Mouse (Mus musculus) neural tube, embryonic 13.5 days (tissue): ENCODE data around the gene Apoe. TPM values are rescaled to one million over a fixed set of nuclear protein-coding genes. Genes with fewer than 3 reads are reported as not detected.

Experiments used
- ATAC-seq: fragments of 200-750 bp; cut with Nextera tagmentation; 2 replicates; pipeline ENCODE4 v1.8.0; 2017; ENCODE audit warnings: low read depth, mild to moderate bottlenecking, moderate TSS enrichment, moderate library complexity
- H3K27ac ChIP-seq: fragments of 300-500 bp; sonication (generic); replicated peaks from 2 replicates; pipeline ENCODE4 v1.5.1; 2015; ENCODE audit warnings: moderate library complexity, mild to moderate bottlenecking, inconsistent platforms
- H3K27me3 ChIP-seq: fragments of 300-500 bp; sonication (generic); 2 replicates; pipeline ENCODE4 v1.6.1; 2015; ENCODE audit warnings: mild to moderate bottlenecking, inconsistent platforms
- H3K36me3 ChIP-seq: fragments of 300-500 bp; sonication (generic); 2 replicates; pipeline ENCODE4 v1.6.1; 2015; ENCODE audit warnings: mild to moderate bottlenecking, inconsistent platforms
- H3K4me1 ChIP-seq: fragments of 300-500 bp; sonication (generic); replicated peaks from 2 replicates; pipeline ENCODE4 v1.6.1; 2015; ENCODE audit warnings: inconsistent platforms
- H3K4me2 ChIP-seq: fragments of 300-500 bp; sonication (generic); 2 replicates; pipeline ENCODE4 v1.6.1; 2015; ENCODE audit warnings: inconsistent platforms, mild to moderate bottlenecking, moderate library complexity
- H3K4me3 ChIP-seq: fragments of 300-500 bp; sonication (generic); 2 replicates; pipeline ENCODE4 v1.5.1; 2015; ENCODE audit warnings: mild to moderate bottlenecking, inconsistent platforms
- H3K9ac ChIP-seq: fragments of 300-500 bp; sonication (generic); 2 replicates; pipeline ENCODE4 v1.6.1; 2015; ENCODE audit warnings: moderate library complexity, mild to moderate bottlenecking, inconsistent platforms
- H3K9me3 ChIP-seq: fragments of 300-500 bp; sonication (generic); 2 replicates; pipeline ENCODE4 v1.6.1; 2016; ENCODE audit warnings: inconsistent platforms
- WGBS: fragments of 180-500 bp; shearing (Covaris S2); methylation state at CpG from one replicate; pipeline ENCODE4 v1.1.7; 2015; 5-methylcytosine and 5-hydroxymethylcytosine counted together
- polyA plus RNA-seq: library from polyadenylated mRNA; unstranded; fragments of >200 nt; fragmentation: Nextera tagmentation; extraction: Ambion mirVana; gene quantifications from 2 replicates; pipeline ENCODE4 v1.2.1, GENCODE M21; 2015

The Apoe gene
- polyA plus RNA-seq, 1 experiment from 2014 or later = 440 TPM

DNA sequence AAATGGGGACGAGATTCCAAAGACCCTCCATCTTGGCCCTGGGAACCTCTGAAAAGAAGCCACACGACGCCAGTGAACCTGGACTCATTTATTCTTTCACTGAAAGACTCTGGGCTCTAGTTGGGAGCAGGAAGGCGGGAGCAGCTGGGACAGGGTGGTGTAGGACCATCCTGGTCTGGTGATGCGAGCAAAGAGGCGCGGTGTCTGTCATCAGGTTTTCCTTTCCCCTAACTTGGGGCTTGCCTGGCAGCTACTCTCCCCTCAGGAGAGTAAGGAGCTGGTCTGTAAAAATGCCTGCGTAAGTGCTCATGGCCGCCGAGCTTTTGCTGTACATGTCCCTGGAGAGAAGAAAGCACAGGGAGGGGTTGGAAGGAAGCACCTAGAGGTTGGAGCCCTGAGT is 27.5 kb downstream of the Apoe start:
- peaks cover 5% of the 10 kb centered on the region for H3K4me1 ChIP-seq
- no peak overlapping the region for H3K9ac ChIP-seq
- no peak overlapping the region for H3K4me2 ChIP-seq
- no peaks in the 10 kb centered on the region for H3K36me3 ChIP-seq
- H3K27me3 ChIP-seq = no peaks in the 10 kb centered on the region
- H3K4me3 ChIP-seq = no peak overlapping the region
- H3K27ac ChIP-seq = no peak overlapping the region
- 69% methylated on average over 10 of the region's 10 CpGs for WGBS
- no peak for ATAC-seq
- H3K9me3 ChIP-seq = no peaks in the 10 kb centered on the region

DNA sequence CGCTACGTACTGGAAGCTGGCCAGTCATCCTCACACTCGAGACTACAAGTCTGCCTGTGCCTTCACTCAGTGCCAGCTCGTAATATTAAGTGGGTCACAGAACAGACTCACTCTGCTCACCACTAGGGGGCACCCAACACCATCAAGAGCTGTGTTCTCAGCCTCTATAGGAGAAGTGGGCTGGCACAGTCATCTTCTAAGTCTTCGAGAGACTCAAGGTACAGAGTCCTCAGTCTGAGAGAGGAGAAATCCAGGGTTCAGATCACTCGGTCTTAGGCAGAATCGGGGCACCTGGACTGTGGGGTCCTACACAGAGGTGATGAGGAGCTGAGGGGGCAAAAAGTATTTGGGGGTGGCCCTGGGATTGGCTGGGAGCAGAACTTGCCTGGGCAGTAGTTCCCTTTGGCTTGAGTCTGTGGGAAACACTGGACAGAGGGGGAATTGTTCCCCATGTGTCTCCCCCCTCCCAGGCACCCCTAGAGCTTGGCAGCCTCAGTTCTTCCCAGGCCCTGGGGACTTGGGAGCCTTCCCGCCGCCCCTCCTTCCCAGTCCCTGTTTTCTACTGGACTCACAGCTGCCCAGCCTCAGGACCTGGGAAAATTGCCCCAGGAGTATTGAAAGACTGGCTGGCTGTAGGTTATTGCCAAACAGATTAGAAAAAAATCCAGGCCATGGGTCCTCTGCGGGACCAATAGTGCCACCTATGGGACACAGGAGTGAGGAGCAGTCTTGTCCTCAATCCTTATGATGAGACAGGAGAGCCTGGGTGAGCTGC is 29.9 kb downstream of the Apoe start:
- Histone ChIP-seq H3K9ac (0 out of 2 replicates have a peak overlapping the region, but pooled peaks have one; percentile 31), H3K36me3 (no peaks in the 10 kb centered on the region), H3K9me3 (no peaks in the 10 kb centered on the region), H3K4me3 (no peak overlapping the region; the same call in 1 of the 2 replicates), H3K27ac (peak overlapping the region; percentile 63), H3K4me2 (peak overlapping the region; percentile 31), H3K4me1 (peaks cover 17% of the 10 kb centered on the region), H3K27me3 (no peaks in the 10 kb centered on the region)
- WGBS = 12% methylated on average over 10 of the region's 10 CpGs
- peak; percentile 62 for ATAC-seq

DNA sequence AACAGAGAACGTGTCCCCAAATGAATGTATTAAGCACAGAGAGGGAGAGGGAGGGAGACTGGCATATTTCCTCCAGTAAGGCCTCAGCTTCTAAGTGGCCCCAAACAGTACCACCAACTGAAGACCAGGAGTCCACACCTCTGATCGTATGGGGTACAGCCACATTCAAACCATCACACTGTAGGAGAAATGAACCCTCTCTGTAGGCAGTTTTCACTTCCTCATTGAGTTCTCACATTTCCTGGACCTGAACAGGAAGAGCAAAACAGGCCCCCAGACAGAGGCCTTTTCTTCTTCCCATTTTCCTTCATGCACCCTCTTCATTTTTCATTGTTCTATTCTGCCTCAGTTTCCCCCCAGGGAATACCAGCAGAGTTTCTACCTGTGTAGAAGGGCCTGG is 31.6 kb downstream of the Apoe start:
- 85% methylated on average over 2 of the region's 2 CpGs for WGBS
- H3K4me2 ChIP-seq = no peak overlapping the region
- no peak overlapping the region for H3K9ac ChIP-seq
- H3K36me3 ChIP-seq = 0 out of 2 replicates have a peak, but pooled peaks cover 5% of the 10 kb centered on the region
- H3K27me3 ChIP-seq = no peaks in the 10 kb centered on the region
- ATAC-seq = no peak
- no peak overlapping the region for H3K27ac ChIP-seq
- H3K4me3 ChIP-seq = no peak overlapping the region
- no peaks in the 10 kb centered on the region for H3K9me3 ChIP-seq
- H3K4me1 ChIP-seq = peaks cover 34% of the 10 kb centered on the region

DNA sequence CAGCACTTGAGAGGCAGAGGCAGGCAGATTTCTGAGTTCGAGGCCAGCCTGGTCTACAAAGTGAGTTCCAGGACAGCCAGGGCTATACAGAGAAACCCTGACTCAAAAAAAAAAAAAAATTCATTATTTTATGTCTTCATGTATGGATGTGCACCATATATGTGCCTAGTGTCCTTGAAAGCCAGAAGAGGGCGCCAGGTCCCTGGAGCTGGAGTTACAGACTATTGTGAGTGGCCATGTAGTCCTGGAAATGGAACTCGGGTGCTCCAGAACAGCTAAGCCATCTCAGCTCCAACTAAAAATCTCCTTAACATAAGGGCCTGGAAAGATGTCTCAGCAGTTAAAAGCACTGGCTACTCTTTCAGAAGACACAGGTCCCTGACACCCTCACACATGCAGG is 32.2 kb downstream of the Apoe start:
- 64% methylated on average over 3 of the region's 3 CpGs for WGBS
- no peak for ATAC-seq
- no peak overlapping the region for H3K27ac ChIP-seq
- H3K4me3 ChIP-seq = no peak overlapping the region
- H3K27me3 ChIP-seq = no peaks in the 10 kb centered on the region
- H3K36me3 ChIP-seq = 0 out of 2 replicates have a peak, but pooled peaks cover 12% of the 10 kb centered on the region
- H3K9me3 ChIP-seq = no peaks in the 10 kb centered on the region
- H3K9ac ChIP-seq = no peak overlapping the region
- H3K4me1 ChIP-seq = peaks cover 41% of the 10 kb centered on the region
- no peak overlapping the region for H3K4me2 ChIP-seq

DNA sequence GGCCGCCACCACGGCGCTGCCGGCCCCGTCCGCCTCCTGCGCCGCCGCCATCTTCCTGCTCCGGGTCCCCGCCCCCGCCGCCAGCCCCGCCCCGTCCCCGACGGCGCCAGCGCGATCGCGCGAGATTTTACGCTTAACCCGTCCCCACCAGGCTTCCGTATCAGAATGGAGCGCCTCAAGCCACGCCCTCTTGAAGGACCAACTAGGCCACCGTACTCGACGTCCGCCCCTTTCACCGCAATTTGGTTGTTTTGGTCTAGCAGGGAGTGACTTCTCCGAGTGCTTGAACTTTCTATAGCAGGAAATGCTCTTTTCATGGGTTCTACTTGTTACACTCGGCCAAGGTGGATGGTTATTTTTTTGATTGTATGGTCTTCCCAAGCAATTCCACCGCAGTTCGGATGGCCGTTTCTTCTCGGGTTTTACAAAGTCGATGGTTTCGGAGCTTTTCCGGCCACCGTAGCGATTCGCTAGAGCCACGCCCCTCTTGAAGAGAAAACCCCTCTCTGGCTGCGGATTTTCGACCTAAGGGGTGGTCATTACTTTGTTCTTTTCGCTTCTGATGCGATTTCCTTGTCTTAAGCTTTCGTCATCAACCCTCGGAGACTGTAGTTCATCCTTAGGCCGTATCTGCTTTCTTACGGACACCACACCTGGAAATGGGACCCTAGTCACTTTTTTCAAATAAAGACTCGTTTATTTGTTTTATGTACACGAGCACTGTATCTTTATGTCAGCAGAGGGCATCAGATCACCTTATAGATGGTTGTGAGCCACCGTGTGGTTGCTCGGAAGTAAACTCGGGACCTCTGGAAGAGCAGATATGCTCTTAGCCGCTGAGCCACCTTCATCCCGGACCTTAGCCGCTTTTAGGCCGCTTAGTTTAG is 33.8 kb downstream of the Apoe start, which contains the start of gene Clptm1:
TSS of gene Clptm1 (minus strand) at position 79 of the 887 bp plus-strand sequence.
- ATAC-seq = peak; percentile 87
- H3K4me2 ChIP-seq = peak within 1 kb of the TSS; percentile 92

DNA sequence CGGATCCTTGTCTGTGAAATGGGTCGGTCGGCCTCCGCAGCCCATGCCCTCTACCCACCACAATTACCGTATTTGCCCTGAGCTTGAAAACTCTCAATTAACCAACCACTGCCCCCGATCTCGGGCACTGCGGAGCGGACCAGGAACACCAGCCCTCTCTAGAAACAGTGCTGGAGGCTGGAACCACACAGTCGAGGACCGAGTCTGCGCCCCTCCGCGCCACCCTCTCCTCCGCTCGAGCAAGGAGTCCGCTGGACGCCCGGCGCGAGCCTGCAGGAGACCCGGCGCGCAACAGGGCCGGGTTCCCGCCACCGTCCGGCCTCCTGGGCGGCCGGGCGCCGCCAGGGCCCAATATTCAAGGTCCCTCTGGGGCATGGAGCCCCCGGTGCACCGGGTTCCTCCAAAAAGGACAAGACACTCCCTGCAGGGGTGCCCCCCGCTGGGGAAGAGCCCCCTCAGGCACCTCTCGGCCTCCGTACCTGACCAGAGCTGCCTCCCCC is 34.5 kb downstream of the Apoe start:
- peak; percentile 60 for ATAC-seq
- H3K27me3 ChIP-seq = no peaks in the 10 kb centered on the region
- 0 out of 2 replicates have a peak, but pooled peaks cover 18% of the 10 kb centered on the region for H3K36me3 ChIP-seq
- peak overlapping the region; percentile 95 for H3K4me3 ChIP-seq
- no peaks in the 10 kb centered on the region for H3K9me3 ChIP-seq
- peak overlapping the region; percentile 92 for H3K4me2 ChIP-seq
- peak overlapping the region; percentile 95 for H3K27ac ChIP-seq
- H3K4me1 ChIP-seq = peaks cover 48% of the 10 kb centered on the region
- H3K9ac ChIP-seq = peak overlapping the region; percentile 94
- WGBS = under 1% methylated on average over 36 of the region's 37 CpGs

More for the DNA sequence above, 33.8 kb downstream of the Apoe start, which contains the start of gene Clptm1:
- Histone ChIP-seq H3K9ac (peak within 1 kb of the TSS; percentile 94), H3K9me3 (no peaks in the 10 kb centered on the region), H3K27me3 (no peaks in the 10 kb centered on the region), H3K4me1 (peaks cover 48% of the 10 kb centered on the region), H3K36me3 (0 out of 2 replicates have a peak, but pooled peaks cover 13% of the 10 kb centered on the region), H3K27ac (peak within 1 kb of the TSS; percentile 95), H3K4me3 (peak within 1 kb of the TSS; percentile 95)
- WGBS = under 1% methylated on average over 63 of the region's 63 CpGs

DNA sequence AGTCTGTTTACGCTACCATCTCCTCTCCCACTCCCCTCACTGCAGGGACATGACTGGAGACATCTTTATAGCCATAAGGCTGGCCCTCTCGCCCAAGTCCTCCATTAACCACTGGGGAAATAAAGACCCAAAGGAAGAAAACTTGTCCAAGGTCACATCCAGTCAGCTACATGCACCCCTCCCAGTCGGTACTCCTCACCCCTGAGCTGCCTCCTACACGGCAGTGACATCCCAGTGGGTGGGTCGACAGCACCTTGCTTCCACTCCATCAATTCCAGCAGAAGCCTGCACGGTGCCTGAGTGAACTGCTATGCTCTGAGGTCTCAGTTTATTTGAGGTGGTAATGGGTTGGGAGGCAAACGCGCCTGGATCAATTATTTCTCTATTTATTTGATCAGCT is 35.0 kb downstream of the Apoe start:
- Histone ChIP-seq H3K4me3 (peak overlapping the region; percentile 95), H3K9me3 (no peaks in the 10 kb centered on the region), H3K27ac (no peak overlapping the region), H3K36me3 (peaks cover 23% of the 10 kb centered on the region; the same call in 1 of the 2 replicates), H3K4me1 (peaks cover 43% of the 10 kb centered on the region), H3K9ac (peak overlapping the region; percentile 94), H3K27me3 (no peaks in the 10 kb centered on the region), H3K4me2 (peak overlapping the region; percentile 92)
- ATAC-seq = 0 out of 2 replicates have a peak, but pooled peaks have one; percentile 15
- 13% methylated on average over 8 of the region's 8 CpGs for WGBS

DNA sequence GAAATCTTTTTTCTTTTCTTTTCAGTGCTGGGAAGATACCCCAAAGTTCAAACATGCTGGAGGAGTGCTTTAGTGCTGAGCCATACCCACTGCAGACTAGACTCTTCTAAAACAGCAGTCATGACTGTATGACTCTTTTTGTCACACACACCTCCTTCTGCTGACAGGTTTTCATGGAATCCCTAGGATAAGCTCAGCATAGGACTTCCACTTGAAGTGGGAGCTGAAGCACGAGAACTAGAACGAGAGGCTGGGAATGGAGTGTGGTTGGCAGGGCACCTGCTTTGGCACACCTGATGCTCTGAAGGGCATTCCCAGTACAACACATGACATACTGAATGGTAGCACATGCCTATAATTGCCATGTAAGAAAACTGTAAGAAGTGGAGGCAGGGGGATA is 46.4 kb downstream of the Apoe start:
- 94% methylated on average over 2 of the region's 2 CpGs for WGBS
- no peak overlapping the region for H3K27ac ChIP-seq
- H3K4me3 ChIP-seq = no peak overlapping the region
- no peak overlapping the region for H3K9ac ChIP-seq
- H3K36me3 ChIP-seq = peaks cover 75% of the 10 kb centered on the region
- no peak for ATAC-seq
- H3K9me3 ChIP-seq = no peaks in the 10 kb centered on the region
- no peak overlapping the region for H3K4me2 ChIP-seq
- no peaks in the 10 kb centered on the region for H3K27me3 ChIP-seq
- no peaks in the 10 kb centered on the region for H3K4me1 ChIP-seq

DNA sequence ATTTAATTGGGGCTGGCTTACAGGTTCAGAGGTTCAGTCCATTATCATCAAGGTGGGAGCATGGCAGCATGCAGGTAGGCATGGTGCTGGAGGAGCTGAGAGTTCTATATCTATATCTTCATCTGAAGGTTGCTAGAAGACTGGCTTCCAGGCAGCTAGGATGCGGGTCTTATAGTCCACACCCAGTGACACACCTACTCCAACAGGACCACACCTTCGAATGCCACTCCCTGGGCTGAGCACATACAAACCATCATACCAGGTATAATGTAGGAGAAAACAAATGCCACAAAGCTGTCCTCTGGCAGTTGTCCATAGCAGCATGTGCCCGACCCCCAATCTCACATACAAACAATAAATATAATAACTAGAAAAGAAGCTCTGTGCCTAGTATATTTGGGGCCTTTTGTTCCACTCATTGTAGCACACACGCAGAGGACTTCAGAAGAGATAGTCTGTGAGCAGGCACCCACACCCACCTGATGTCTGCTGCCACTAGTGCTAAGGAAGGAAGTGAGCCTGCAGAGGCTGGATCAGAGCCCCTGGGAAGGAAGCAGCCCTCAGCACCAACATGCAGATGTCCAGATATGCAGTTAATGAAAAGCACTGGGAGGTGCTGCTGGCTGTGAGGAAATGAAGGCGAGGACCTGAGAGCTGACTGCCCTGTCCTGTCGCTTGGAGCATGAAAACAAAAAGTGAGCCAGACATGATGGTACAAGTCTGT is 47.8 kb downstream of the Apoe start:
- ATAC-seq = no peak
- Histone ChIP-seq H3K27me3 (no peaks in the 10 kb centered on the region), H3K4me2 (no peak overlapping the region), H3K27ac (no peak overlapping the region), H3K9me3 (no peaks in the 10 kb centered on the region), H3K36me3 (peaks cover 87% of the 10 kb centered on the region), H3K4me3 (no peak overlapping the region), H3K4me1 (no peaks in the 10 kb centered on the region), H3K9ac (no peak overlapping the region)
- 89% methylated on average over 6 of the region's 6 CpGs for WGBS
